Mouse (Mus musculus) liver, adult 2 months (tissue): ENCODE results near the gene 4931406P16Rik.

ENCODE experiments used
- CTCF ChIP-seq: fragments of 200-500 bp; IDR thresholded peaks from 2 replicates; pipeline ENCODE4 v1.5.1; 2011; ENCODE audit warnings: low read depth, low read length, control low read depth
- POLR2A ChIP-seq: fragments of 200-500 bp; IDR thresholded peaks from 2 replicates; pipeline ENCODE4 v1.6.1; 2011; ENCODE audit warnings: low read length, control low read depth; ENCODE audit not compliant: insufficient read depth; ENCODE audit errors: extremely low read depth

DNA sequence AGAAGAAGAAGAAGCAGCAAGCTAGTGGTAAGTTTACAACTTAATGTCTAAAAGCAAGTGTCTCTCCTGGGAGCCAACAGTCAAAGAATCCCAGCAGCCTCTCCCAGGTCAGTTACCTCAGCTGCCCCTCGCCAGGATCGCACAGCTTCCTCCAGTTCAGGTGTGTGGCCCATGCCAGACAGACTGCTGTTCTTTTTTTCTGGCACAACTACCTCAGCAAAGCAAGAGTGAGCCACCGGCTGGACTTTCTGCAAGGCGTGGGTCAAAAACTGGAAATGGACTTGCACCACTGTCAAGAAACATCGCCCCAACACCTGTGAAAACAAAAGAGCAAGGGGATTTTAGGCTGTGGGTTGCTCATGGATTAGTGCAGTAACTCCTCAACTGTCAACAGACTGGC lies 49.9 kb downstream of the 4931406P16Rik start:
- TF ChIP-seq POLR2A, result no peak
- no peak for TF ChIP-seq CTCF
